Comparison of ENCODE assay signal across 16 mouse cellular contexts in the genomic region with DNA sequence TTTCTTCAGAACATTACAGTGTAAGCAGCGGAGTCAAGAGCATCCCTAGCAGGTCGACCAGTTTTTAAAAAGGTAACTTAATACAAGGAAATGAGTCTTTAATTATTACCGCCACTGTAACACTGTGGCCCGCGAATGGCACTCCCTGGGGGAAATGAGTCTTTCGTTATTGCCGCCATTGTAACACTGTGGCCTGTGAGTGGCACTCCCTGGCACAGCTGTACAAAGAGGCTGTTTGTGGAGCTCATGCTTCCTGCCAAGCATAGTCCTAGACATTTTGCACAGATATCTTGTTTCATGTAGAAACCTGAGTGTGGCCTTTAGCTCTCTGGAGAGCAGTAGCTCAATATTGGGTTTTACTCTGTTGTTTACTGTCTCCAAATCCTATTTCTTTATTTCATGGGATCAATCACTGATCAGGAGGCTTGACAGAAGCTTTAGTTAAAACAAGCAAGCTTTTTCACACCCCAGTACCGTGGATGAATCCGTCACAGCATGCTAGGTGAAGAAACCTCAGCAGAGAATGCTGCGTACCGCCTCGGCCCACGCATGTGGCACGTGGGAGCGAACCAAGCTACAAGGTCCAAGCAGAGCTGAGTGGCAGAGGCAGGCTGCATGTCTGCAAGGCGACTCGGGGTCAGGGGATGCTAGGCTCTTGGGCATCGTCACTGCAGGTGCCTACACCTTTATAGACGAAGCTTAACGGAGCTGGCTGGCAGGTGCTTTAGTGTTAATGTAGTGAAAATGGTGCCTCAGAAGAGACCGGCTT. TPM values are rescaled to one million over a fixed set of nuclear protein-coding genes. Genes with fewer than 3 reads are reported as not detected.
DNase-seq lines count a peak whose midpoint lies in the region; ATAC-seq and TF ChIP-seq lines count a peak whose summit lies in the region.
"Had no signal": no experiment of that assay in that cellular context is flagged by ENCODE, and none has a peak within 500 bp of the region (broad histone marks: within the 10 kb centered on the region; RNA-seq: fewer than 3 reads in every experiment).

No protein-coding gene starts in this region.

- TF ChIP-seq POLR2A in limb, embryonic 14.5 days (IDR thresholded peaks at IDR 0.05; ENCODE audit: borderline replicate concordance, extremely low read depth, insufficient read depth, insufficient read length), result no peak

- peak; percentile 71 for ATAC-seq in frontal cortex, adult (ENCODE audit: low TSS enrichment)
- ATAC-seq in lung, embryonic 15.5 days (ENCODE audit: borderline replicate concordance, extremely low read depth, low FRiP score, low TSS enrichment), result peak; percentile 62; the same call in 1 of the 2 replicates
- ATAC-seq in limb, embryonic 14.5 days (ENCODE audit: low FRiP score, low read depth), result 0 out of 2 replicates have a peak, but pooled peaks have one; percentile 34

- no peaks in the 10 kb centered on the region for H3K9me3 ChIP-seq in lung, embryonic 15.5 days
- H3K9me3 ChIP-seq in embryonic facial prominence, embryonic 10.5 days, result no peaks in the 10 kb centered on the region
- H3K9me3 ChIP-seq in limb, embryonic 14.5 days (ENCODE audit: control insufficient read depth, low read length), result no peaks in the 10 kb centered on the region

- WGBS in lung, embryonic 15.5 days, result 86% methylated on average over 21 of the region's 21 CpGs
- WGBS in embryonic facial prominence, embryonic 10.5 days, result 80% methylated on average over 21 of the region's 21 CpGs
- WGBS in limb, embryonic 14.5 days, result 64% methylated on average over 21 of the region's 21 CpGs

- no peak overlapping the region for H3K4me3 ChIP-seq in lung, embryonic 15.5 days
- no peak overlapping the region for H3K4me3 ChIP-seq in embryonic facial prominence, embryonic 10.5 days
- no peak overlapping the region for H3K4me3 ChIP-seq in limb, embryonic 14.5 days (replicated peaks; ENCODE audit: low read length)
- H3K4me3 ChIP-seq: erythroblast, embryonic 14.5 days had no signal

- H3K4me1 ChIP-seq in lung, embryonic 15.5 days, result peaks cover 8% of the 10 kb centered on the region; the same call in 1 of the 2 replicates
- H3K4me1 ChIP-seq in embryonic facial prominence, embryonic 10.5 days, result peaks cover 54% of the 10 kb centered on the region
- peaks cover 24% of the 10 kb centered on the region for H3K4me1 ChIP-seq in limb, embryonic 14.5 days (ENCODE audit: control insufficient read depth, insufficient read depth, low read length)

- no peak for DNase-seq in frontal cortex, postnatal 36 days (ENCODE audit: low spot score in 2 of 2)
- no peak for DNase-seq in lung, postnatal 4 days
- no peak for DNase-seq in embryonic facial prominence, embryonic 10.5 days (ENCODE audit: low spot score)
- peak; percentile 50 for DNase-seq in limb, embryonic 14.5 days (ENCODE audit: low spot score)
- no peak for DNase-seq in spleen, adult 18-20 months
- no peak for DNase-seq in right cerebral cortex, postnatal 10 days (ENCODE audit: low spot score in 2 of 2)
- DNase-seq: adrenal gland, postnatal 14 days; cerebellum, adult 18-20 months; gastrocnemius, postnatal 25 days; kidney, adult 11 months; right cerebral cortex, postnatal 4 days had no signal

- no peak overlapping the region for H3K9ac ChIP-seq in lung, embryonic 15.5 days
- no peak overlapping the region for H3K9ac ChIP-seq in limb, embryonic 14.5 days (ENCODE audit: low read depth, low read length, severe bottlenecking)
- H3K9ac ChIP-seq: liver, embryonic 14.5 days had no signal

- no peak overlapping the region for H3K4me2 ChIP-seq in lung, embryonic 15.5 days
- no peak overlapping the region for H3K4me2 ChIP-seq in limb, embryonic 14.5 days (replicated peaks; ENCODE audit: low read depth, low read length, severe bottlenecking)
- H3K4me2 ChIP-seq: midbrain, embryonic 11.5 days had no signal

- H3K27me3 ChIP-seq in lung, embryonic 15.5 days, result no peaks in the 10 kb centered on the region
- no peaks in the 10 kb centered on the region for H3K27me3 ChIP-seq in embryonic facial prominence, embryonic 10.5 days (replicated peaks; ENCODE audit: low read depth, poor library complexity, severe bottlenecking)
- no peaks in the 10 kb centered on the region for H3K27me3 ChIP-seq in limb, embryonic 14.5 days (ENCODE audit: control insufficient read depth, insufficient read depth, low read length)

- H3K36me3 ChIP-seq in lung, embryonic 15.5 days, result 0 out of 2 replicates have a peak, but pooled peaks cover 2% of the 10 kb centered on the region
- peaks cover 27% of the 10 kb centered on the region for H3K36me3 ChIP-seq in embryonic facial prominence, embryonic 10.5 days (replicated peaks)
- H3K36me3 ChIP-seq in limb, embryonic 14.5 days (ENCODE audit: control insufficient read depth, insufficient read depth, low read length), result peaks cover 13% of the 10 kb centered on the region

- H3K27ac ChIP-seq in lung, embryonic 15.5 days, result no peak overlapping the region
- H3K27ac ChIP-seq in embryonic facial prominence, embryonic 10.5 days (replicated peaks), result peak overlapping the region; percentile 37; the same call in 1 of the 2 replicates
- no peak overlapping the region for H3K27ac ChIP-seq in limb, embryonic 14.5 days (replicated peaks; ENCODE audit: low read depth, low read length)
- H3K27ac ChIP-seq: liver, embryonic 14.5 days had no signal

RNA-seq across cellular contexts. Expression of a gene that starts 17.5 kb away (rescaled TPM):
- polyA plus RNA-seq in lung, embryonic 15.5 days (2015; fragmentation: Nextera tagmentation; extraction: Ambion mirVana), result 65.7 and 66.7 TPM in 2 replicates
- 52.2 and 53.2 TPM in 2 replicates for polyA plus RNA-seq in embryonic facial prominence, embryonic 10.5 days (2016; fragmentation: Nextera tagmentation; extraction: Ambion mirVana)
- polyA plus RNA-seq in limb, embryonic 14.5 days (2012; rRNA removed), result 30.0 and 38.5 TPM in 2 replicates
- 37.1 and 37.5 TPM in 2 replicates for polyA plus RNA-seq in limb, embryonic 14.5 days (2014; fragmentation: Nextera tagmentation; extraction: Ambion mirVana)
